Mouse (Mus musculus): ENCODE measurements around the gene Mtfr1l.

DNA sequence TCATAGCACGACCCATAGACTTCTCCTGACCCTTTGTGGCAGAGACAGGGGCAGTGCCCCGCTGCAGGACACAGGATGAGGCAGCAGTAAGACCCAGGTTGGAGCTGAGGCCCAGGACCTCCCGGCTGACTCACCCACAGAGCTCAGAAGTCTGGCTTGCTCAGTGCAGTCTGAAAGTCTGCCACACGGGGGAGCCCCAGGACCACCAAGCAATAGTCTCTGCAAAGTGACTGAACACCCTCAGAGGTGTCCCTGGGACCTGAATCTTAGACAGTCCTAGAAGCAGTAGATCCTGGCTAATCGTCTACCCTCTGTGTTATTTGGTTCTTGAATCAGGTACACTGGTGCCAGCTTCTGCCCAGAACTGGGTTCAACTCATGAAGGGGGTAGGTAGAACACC is 8.1 kb upstream of the Mtfr1l start:
- TF ChIP-seq CTCF (IDR thresholded peaks at IDR 0.05; ENCODE audit: low read depth), result peak; percentile 95
- no peak for TF ChIP-seq EP300 (IDR thresholded peaks at IDR 0.05; ENCODE audit: low read depth)

All from heart, postnatal 0 days (tissue).